Mouse (Mus musculus) embryo, embryonic 10 days (tissue): ENCODE results near the gene Esyt1.
"Not testable (repeated sequence)": the region's sequence is repeated elsewhere in the genome, so short reads cannot be mapped to it uniquely, and the experiment has no call there.

Source experiments
- DNase-seq: peaks from one replicate; pipeline ENCODE4 v3.0.0-alpha.2; 2015; ENCODE audit warnings: low spot score

Esyt1 gene

DNA sequence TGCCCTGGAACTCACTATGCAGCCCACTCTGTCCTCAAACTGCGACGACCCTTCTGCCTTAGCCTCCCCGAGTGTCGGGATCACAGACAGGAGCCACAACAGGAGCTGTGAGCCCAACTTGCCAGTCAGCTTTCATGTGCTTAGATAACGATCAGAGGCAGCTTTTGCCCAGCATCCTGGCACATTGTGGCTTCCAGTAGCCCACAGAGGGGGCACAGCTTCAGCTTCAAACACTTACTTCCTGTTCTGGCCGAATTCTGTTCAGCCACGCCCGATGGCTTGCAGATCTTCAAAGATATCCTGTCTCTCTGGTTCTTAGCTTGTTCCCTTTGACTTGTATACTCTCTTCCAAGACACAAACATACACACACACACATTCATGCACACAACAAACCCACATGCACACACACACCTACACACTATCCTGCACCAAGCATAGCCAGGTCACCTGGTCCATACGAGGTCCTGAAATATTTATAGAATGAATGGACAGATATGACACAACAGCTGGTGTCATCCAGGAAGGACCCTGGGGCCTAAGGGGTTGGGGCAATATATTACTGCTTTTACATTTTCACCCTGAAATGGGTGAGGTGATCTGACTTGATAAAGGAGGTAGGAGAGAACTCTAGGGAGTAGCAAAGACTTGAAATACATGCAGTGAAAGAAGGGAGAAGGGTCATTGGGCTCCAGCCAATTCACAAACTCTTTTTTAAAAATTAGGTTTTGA lies 20.9 kb downstream of the Esyt1 start:
- DNase-seq = no peak

DNA sequence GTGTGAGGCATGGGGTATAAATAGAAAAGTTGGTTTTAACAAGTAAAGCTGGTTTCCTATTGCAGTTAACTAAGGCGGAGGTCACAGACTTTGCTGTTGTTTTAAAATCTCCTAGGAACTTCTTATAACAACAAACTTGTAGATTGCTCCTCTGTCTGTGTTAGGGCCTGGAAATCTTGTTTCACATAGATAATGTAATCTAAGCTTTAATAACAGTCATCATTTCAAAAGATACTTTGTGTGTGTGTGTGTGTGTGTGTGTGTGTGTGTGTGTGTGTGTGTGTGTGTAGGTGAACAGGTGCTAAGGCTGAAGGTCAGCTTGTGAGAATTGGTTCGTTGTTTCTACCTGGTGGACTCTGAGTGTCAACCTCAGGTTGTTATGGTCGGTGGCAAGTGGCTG lies 21.7 kb downstream of the Esyt1 start:
- DNase-seq = no peak

DNA sequence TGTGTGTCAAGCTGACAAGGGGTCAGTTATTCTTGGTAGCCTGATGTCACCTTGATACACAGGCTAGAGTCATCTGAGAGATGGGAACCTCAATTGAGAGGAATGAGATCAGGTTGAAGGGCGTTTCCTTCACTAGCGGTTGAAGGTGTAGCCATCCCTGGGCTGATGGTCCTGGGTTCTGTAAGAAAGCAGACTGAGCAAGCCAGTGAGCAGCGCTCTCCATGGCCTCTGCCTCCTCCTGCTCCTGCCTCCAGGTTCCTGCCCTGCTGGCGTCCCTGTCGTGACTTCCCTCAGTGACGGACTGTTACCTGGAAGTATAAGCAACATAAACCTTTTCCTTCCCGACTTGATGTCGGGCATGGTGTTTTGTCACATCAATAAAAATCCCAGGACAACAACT lies 22.1 kb downstream of the Esyt1 start:
- no peak for DNase-seq

DNA sequence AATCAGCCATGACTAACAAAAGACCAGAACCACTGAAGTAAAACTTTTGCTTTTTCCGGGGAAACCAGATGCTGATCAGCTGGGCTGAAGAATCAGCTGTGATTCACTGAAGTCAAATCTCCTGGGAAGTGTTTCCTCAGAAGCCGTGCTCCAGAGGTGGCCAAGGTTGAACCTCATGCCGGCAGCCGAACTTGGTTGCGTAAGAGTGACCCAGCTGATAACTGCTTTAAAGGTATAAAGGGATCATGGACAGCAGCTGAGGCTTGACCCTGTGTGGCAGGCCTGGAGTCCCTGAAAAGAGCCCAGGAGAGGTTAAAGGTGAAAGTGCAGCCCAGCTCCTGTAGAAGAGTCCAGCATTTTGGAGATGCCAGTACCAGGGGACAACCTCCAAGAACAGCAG lies 23.3 kb downstream of the Esyt1 start:
- no peak for DNase-seq

DNA sequence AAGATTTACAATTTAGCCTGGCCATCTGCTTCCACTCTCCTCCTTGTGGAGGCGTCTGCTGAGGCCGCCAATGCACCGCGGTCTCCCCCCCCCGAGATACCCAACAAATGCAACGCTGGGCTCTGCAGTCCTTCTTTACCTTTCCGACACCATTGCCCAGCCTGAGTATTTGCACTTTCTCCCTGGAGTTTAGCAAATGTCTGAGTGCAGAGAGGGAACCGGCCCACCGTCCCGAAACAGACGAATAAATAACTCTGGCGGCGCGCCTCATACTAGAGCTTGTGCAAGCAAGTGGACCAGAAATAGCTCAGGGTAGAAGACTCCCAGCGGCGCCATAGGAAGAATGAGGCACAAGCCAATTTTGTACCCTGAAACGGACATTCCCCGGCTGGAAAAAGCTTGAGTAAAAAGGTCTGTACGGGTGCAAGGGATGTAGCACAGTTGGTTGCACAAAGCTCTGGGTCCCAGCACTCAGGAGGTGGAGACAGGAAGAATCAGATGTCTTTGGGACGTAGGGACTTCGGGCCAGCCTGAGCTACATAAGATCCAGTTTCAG lies 26.5 kb downstream of the Esyt1 start:
- peak; percentile 55 for DNase-seq

DNA sequence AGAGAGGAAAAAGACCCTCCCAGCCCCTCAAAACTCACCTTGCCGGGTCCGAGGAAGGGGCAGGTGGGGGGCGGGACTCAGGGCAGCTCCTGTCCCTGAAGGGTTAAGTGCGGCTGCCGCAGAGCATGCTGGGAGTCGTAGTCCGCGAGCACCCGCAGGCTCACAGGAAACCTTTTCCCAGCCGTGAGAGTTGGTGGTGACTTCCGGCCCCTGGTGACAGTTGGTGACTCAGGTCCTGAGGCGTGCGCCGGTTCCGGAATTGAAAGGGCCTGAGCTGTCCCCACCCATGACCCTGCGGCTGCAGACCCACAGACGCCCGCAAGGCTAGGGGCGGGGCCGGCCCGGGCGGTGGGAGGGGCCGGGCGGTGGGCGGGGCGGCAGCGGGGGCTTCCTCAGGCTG lies 27.1 kb downstream of the Esyt1 start, which contains the start of gene Myl6b:
Gene Myl6b, minus strand, starts transcription at position 96 of the 400 bp plus-strand sequence.
- DNase-seq = peak; percentile 97

DNA sequence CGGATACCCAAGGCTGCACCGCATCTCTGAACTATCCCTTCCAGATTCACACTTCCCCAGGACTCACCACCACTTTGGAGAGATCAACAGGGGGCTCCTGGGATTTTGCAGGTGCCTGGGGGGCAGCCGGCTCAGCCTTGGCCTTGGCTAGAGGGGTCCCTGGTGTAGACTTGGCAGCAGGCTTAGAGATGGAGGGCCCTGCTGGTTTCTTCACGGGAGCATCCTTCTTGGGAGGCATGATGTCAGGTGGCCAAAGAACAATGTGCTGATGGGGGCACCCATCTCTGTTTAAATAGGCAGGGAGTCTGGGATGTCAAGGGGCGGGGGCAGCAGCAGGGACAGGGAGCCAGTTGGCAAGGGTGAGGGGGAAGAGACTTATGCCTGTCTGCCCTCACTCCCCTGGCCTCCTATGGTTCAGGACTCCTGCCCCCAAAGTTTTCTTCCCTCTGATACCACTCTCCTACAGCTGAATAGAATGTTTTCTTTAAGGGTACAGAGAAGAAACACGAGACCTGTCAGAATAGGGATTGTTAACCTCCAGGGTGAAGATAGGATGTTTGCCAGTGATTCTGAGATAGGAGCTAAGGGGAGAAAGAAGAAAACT lies 28.4 kb downstream of the Esyt1 start:
- no peak for DNase-seq

DNA sequence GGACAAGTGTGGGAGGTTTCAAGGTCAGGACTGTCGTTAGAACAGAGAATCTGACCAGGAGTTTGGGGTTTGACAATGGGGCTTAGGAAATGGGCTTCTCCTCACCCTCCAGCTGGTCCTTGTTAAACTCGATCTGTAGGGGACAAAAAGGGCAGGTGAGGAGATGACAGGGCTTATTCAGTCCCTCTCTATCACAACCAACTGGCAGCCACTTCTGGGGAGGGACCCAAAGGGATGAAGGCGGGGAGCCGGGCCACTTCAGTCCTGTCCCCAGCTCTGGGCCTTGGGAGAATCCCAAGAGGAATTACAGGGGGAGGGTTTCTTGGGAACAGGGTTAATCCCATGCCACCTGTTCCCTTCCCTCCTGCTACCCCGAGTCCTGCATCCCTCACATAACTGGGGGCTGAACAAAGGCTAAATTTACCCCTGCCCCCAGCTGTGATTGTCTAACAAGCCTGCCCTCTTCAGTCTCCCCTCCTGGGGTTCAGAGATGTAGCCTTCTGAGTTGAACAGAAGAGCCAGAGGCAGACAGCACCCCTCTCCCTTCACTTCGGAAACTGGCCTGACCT lies 29.1 kb downstream of the Esyt1 start:
- DNase-seq = no peak

DNA sequence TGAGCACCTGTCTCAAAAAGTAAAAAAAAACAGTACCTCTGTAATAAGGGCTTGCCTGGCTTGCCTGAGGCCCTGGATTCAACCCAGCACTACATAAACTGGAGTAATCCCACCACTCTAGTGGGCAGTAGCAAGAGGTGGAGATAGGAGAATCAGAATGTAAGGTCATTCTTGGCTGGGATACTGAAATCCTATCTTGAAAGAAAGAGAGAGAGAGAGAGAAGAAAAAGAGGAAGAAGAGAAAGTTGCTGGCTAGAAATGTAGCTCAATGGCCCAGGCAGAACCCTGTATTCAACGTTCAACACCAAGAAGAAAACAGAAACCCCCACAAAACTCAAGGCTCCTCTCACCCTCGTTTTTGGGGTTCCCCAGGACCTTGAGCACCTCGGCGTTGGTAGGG lies 29.8 kb downstream of the Esyt1 start:
- no peak for DNase-seq

DNA sequence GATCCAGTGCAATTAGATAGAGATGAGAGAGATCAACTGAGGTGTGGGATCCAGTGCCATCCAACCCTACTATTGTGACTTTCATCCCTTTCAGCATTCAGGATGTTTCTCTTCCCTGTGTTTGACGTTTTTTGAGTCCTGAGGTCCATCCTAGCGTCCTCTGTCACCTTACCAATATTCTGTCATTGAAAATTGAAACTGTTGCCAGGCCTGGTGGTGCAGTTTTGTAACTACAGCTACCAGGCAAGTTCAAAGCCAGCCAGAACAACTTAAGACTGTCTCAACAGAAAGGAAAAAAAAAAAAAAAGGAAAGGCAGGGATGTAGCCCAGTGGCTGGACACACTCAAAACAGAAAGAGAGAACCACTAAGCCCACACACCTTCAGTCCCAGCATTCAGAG lies 30.4 kb downstream of the Esyt1 start:
- DNase-seq = no peak

DNA sequence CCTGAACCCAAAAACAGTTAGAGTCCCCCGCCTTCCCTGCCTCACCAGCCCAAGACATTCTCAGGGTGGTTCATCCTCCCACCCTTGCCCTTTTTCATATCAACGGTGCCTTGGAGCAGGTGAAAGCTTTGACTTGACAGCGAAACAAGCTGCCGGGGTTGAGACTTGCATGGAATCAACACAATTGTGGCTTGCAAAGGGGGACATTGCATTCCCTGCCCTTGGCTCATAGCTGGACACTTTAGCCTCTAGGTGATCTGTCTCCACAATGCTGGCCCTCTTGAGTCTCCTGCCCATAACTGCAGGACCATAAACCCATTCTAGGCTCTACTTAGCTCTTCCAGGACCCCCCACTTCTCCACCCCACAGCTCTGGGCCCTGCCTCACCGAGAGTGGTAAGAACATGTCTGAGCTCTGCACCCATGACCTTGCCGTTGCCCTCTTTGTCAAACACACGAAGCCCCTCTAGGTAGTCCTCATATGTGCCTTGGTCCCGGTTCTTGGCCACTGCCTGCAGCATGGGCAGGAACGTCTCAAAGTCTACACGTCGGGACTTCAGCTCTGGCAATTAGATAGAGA lies 30.9 kb downstream of the Esyt1 start:
- no peak for DNase-seq

DNA sequence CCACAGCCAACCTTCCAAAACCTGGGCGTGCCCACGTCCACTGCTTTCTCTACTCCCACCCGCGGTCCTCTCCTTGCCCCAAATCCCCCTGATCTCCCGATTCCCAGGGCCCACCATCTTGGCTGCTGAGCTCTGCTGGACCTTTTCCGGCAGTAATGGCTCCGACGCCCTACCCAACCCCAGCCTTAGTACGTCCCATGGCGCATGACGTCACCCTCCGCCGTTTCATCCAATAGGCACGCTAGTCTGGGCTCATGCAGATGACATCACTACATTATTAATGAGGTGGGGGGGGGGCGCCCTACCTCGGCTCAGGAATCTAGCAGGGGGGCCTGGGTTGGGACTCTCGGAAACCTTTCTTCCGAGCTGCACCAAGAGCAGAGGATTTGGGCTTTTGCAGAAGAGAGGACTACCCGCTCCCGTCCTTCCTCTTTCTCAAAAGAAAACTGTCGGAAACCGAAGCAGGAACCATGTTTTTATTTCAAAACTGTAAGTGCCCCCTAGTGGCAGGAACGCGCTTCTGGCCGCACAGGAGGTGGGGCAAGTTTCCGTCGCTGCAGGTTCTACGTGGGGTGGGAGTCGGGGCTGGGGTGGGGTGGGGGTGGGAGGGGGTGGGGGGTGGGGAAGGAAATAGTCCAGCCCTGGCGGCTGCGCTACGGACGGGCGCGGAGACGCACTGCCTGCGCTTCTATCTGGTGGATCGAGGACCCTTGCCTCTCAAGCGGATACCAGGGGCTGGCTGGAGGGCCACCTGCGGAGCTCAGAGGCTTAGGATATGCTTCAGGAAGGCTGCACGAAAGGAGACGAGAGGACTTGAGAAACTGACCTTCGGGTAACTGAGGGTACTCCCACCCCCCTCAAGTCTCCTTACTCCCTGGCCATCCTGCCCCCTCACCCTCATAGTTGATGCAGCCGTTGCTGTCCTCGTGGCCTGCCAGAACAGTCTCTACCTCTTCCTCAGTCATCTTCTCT lies 31.7 kb downstream of the Esyt1 start, which contains the start of gene Myl6:
Gene Myl6, minus strand, starts transcription at position 451 of the 972 bp plus-strand sequence.
- peak; percentile 100 for DNase-seq

DNA sequence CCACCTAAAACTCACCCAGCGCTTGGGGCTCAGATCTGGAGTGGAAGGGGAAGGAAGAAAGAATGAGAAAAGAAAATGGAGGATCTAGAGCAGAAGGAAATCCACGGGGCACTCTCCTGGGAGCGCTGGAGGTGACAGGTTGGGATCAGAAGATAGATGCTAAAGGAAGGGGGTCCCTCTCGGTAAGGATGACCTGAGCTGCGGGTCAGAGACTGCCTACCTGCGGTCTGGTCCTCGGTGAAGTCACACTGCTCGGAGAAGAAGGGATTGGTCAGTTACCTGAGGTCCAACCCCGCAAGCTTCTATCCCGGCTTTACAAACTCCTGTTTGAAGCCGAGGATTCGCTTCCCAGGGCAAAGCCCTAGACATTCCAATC lies 32.4 kb downstream of the Esyt1 start:
- DNase-seq = peak; percentile 26

DNA sequence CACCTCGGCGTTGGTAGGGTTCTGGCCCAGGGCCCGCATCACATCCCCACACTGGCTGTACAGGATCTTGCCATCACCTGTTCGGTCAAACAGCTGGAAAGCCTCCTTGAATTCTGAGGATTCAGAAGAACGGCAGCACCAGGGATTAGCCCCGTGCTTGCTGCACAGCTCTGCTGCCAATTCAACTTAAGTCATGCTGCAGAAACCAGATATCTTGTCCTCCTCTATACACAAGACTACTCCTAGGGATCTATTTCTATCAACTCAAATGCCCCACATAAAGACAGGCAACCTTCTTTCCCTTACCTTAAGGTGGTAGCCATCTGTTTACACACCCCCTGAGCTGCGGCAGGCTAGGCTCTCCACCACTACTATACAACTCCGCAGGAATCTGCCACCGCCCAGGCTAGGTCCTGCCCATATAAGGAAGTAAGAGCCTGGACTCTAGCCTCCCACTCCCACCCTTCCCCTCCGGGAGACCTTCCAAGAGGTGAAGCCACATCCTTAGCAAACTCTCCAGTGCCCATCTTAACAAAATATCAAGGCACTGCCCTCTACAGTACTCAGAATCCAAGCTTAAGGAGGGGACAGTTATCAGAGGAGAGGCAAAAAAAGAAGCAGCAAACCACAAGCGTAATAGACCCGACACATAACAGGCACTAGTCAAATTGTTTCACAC lies 32.9 kb downstream of the Esyt1 start:
- DNase-seq = peak; percentile 63

DNA sequence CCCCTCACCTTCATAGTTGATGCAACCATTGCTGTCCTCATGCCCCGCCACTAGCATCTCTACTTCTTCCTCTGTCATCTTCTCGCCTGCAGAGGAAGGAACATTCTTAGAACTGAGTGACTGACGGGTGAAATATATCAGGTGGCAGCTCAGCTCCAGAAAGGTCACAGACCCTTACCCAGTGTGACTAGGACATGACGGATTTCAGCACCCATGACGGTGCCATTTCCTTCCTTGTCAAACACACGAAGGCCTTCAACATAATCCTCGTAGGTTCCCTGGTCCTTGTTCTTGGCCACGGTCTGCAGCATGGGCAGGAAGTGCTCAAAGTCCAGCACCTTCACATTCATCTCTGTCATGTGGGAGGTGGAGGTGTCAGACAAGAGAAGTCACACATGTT lies 33.6 kb downstream of the Esyt1 start:
- not testable (repeated sequence) for DNase-seq

DNA sequence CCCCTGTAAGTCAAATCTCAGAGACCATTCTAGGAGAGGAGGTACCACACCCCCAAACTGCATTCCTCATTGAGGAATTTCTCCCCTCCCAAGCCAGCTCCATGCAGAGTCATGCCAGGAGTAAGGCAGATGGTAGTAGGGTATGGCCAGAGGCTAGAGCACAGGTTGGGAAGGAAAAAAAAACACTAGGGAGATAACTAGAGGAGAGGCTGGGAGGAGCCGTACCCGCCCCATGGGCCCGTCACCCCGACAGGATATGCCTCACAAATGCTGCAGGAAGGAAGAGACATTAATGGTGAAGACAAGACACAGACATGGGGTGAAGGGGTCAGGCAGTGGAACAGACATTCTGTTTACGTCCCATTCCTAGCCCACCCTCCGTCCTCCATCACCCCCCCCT lies 34.2 kb downstream of the Esyt1 start:
- no peak for DNase-seq

DNA sequence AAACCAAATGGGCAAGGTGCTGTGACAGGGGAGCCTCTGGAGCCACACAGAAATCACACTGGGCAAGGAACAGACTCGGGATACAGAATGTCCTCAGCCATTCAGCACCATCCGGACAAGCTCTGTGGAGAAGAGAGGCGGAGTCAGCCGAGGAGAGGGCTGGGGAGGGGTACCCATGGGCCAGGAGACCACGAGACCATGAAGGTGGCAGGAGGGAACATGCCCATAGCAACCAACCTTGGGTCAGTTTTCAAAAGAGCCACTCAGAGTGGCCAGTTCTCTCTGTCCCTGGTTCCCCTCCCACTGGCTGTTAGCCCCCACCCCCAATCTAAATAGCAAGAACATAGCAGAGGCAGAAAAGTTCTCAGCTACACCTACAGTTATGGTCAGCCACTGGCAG lies 34.8 kb downstream of the Esyt1 start:
- DNase-seq = no peak

DNA sequence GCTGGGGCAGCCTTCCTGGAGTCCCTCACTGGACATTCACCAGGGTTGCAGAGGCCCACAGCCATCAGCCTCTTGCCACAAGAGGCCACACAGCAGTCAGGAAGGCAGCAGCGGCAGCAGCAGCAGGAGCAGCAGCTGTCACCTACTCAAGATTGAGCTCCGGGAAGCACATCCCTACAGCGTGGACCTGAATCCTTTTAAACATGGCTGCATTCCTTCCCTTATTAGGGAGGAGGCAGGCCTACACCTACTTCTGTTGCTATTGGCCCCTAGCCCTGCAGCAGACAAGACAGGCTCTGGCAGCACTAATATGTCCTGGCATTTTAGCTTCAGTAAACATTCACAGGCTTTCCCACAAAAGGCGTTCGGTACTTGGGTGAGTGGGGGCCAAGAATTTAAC lies 35.4 kb downstream of the Esyt1 start:
- DNase-seq = peak; percentile 11

DNA sequence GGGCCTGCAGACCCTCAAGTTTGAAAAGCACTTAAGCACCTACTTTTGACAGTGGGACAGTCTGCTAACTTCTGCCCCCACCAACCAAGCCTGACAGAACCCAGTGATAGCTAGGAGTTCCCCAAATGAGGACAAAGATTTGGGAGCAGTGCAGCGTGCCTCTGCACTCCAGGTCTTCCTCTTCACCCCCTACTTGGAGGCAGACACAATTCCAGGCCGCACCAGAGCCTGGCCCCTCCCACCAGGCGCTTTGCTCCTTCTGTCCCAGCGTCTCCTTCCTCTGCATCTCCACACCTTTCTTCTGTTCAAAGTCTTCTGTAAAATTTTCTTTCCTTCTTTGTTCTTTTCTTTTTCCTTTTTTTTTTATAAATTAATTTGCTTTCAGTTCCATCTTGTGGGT lies 35.9 kb downstream of the Esyt1 start:
- no peak for DNase-seq

DNA sequence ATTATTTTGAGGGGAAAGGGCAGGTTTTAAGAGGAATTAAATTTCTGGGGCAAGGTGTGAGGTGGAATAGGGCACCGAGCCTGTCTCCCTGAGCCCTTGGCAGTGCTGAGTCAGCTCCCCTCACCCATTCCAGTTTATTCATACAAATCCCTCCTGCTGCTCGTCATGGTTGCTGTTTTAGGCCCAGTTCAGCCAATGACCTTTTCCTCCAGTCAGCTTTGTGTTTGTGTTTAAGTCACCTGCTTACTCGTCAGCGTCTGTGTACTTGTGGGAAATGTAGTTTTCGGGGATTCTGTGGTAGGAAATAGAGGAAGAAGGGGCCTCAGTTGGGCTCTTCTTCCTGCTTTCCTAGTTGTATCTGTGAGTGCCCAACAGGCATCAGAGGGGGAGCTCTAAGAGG lies 36.3 kb downstream of the Esyt1 start:
- DNase-seq = no peak

DNA sequence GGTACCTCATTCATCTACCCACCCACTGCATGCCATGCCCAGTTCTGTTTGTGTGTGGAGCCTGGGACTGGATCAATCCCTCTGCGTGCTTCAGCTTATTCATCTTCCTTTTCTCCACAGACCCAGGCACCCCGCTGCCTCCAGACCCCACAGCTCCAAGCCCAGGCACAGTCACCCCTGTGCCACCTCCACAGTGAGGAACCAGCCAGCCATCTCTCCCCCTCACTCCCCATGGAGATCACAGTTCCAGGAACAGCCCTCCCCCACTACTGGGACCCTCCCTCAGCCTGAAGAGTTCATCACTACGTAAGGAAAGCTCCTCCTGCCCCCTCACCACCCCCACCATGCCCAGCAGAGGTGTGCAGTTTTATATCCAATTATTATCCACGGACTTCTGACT lies 36.9 kb downstream of the Esyt1 start:
- no peak for DNase-seq
